Mouse (Mus musculus): ENCODE results near the gene Slc36a1.

The Slc36a1 gene

GRCm38 (mm10) chr11:55208001-55208690, 4.0 kb downstream of the Slc36a1 start:
- no peak for DNase-seq (ENCODE audit: extremely low spot score, low spot score)

- DNase-seq (ENCODE audit: extremely low spot score, low spot score) = no peak
These were observed 4.9 kb downstream of the Slc36a1 start for GRCm38 (mm10) chr11:55209032-55209431.

- DNase-seq (ENCODE audit: extremely low spot score, low spot score) = no peak
These were observed 5.6 kb downstream of the Slc36a1 start for GRCm38 (mm10) chr11:55209626-55210353.

- no peak for DNase-seq (ENCODE audit: extremely low spot score, low spot score)
These were observed 9.4 kb downstream of the Slc36a1 start for GRCm38 (mm10) chr11:55213518-55213917.

GRCm38 (mm10) chr11:55214161-55214560, 10.0 kb downstream of the Slc36a1 start:
- DNase-seq (ENCODE audit: extremely low spot score, low spot score) = no peak

- no peak for DNase-seq (ENCODE audit: extremely low spot score, low spot score)
These were observed 10.8 kb downstream of the Slc36a1 start for GRCm38 (mm10) chr11:55214978-55215377.

- no peak for DNase-seq (ENCODE audit: extremely low spot score, low spot score)
These were observed 11.9 kb downstream of the Slc36a1 start for GRCm38 (mm10) chr11:55216061-55216460.

- no peak for DNase-seq (ENCODE audit: extremely low spot score, low spot score)
These were observed 12.7 kb downstream of the Slc36a1 start for GRCm38 (mm10) chr11:55216830-55217229.

- DNase-seq (ENCODE audit: extremely low spot score, low spot score) = no peak
These were observed 13.3 kb downstream of the Slc36a1 start for GRCm38 (mm10) chr11:55217418-55217817.

GRCm38 (mm10) chr11:55217880-55218279, 13.7 kb downstream of the Slc36a1 start:
- DNase-seq (ENCODE audit: extremely low spot score, low spot score) = no peak

- DNase-seq (ENCODE audit: extremely low spot score, low spot score) = no peak
These were observed 14.3 kb downstream of the Slc36a1 start for GRCm38 (mm10) chr11:55218473-55218872.

- DNase-seq (ENCODE audit: extremely low spot score, low spot score) = no peak
These were observed 17.2 kb downstream of the Slc36a1 start for GRCm38 (mm10) chr11:55221306-55221705.

- DNase-seq (ENCODE audit: extremely low spot score, low spot score) = no peak
These were observed 26.9 kb downstream of the Slc36a1 start for GRCm38 (mm10) chr11:55231034-55231433.

- no peak for DNase-seq (ENCODE audit: extremely low spot score, low spot score)
These were observed 30.1 kb downstream of the Slc36a1 start for GRCm38 (mm10) chr11:55234288-55234687.

GRCm38 (mm10) chr11:55234791-55235190, 30.6 kb downstream of the Slc36a1 start:
- no peak for DNase-seq (ENCODE audit: extremely low spot score, low spot score)

GRCm38 (mm10) chr11:55236815-55237214, 32.7 kb downstream of the Slc36a1 start:
- no peak for DNase-seq (ENCODE audit: extremely low spot score, low spot score)

GRCm38 (mm10) chr11:55239496-55239895, 35.3 kb downstream of the Slc36a1 start:
- no peak for DNase-seq (ENCODE audit: extremely low spot score, low spot score)

GRCm38 (mm10) chr11:55240556-55240955, 36.4 kb downstream of the Slc36a1 start:
- peak; percentile 38 for DNase-seq (ENCODE audit: extremely low spot score, low spot score)

- no peak for DNase-seq (ENCODE audit: extremely low spot score, low spot score)
These were observed 46.4 kb downstream of the Slc36a1 start for GRCm38 (mm10) chr11:55250527-55250926.

GRCm38 (mm10) chr11:55253391-55253790, 49.2 kb downstream of the Slc36a1 start:
- DNase-seq (ENCODE audit: extremely low spot score, low spot score) = no peak

- DNase-seq (ENCODE audit: extremely low spot score, low spot score) = no peak
These were observed 57.0 kb downstream of the Slc36a1 start for GRCm38 (mm10) chr11:55261105-55261504.

- DNase-seq (ENCODE audit: extremely low spot score, low spot score) = no peak
These were observed 57.9 kb downstream of the Slc36a1 start for GRCm38 (mm10) chr11:55262000-55262399.

GRCm38 (mm10) chr11:55264318-55264717, 60.2 kb downstream of the Slc36a1 start:
- no peak for DNase-seq (ENCODE audit: extremely low spot score, low spot score)

Measured in neural tube, embryonic 10.5 days (tissue).